Mouse (Mus musculus) MN1 (cell line): ENCODE measurements around the gene Rab17.

Experiments
- DNase-seq: peaks from one replicate; pipeline ENCODE4 v3.0.0-alpha.2; 2016; ENCODE audit warnings: low spot score

The Rab17 gene

DNA sequence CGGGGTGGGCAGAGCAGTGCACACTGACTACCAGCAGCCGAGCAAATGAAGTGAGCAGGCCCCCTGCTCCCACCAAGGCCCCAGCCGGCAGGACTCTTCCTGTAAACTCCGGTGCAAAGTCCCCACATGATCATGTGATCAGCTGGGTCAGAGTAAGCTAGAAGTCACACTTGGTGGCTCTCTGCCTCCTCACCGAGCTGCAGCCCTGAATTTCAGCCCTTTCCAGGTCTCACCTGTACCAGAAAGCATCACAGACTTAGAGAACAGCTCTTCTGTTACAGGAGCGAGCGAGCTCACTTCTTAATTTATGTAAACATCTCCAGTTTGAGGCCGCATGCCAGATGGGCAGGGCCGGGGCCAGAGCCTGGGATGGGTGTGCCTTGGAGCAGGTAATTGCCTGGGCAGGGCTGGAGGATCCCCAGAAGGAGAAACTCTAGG lies at the start of gene Rab17:
TSS of gene Rab17 (minus strand) at position 315 of the 438 bp plus-strand sequence.
- DNase-seq, result no peak

DNA sequence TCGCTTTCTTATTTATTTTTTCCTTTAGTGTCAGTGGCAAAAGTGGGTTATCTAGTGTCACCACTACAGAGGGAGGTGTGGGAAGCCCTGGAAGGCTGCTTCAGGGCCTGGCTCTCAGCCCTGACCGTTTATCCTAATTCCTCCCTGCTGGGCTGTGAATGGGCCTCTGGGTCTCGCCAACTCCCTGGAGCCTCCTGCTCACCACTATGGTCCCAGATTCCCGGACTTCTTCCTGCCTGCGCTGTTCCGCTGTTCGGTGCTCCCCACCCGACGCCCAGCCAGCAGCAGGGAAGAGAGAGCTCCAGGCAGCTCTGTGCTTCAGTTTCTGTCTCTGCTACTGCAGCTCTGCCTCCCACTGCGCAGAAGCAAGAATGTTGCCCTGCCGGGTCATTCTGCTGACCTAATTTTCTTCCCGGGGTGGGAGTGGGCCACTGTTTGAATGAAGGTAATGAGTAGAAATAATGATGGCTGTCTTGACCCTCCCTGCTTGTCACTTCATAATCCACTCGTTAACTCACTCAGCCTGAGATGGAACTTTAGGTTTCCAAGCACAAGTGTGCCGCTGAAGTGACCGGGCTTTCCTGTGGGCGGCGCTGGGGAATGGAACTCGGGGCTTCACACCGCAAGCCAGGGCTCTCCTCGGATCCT lies 47.8 kb upstream of the Rab17 start:
- DNase-seq, result no peak

DNA sequence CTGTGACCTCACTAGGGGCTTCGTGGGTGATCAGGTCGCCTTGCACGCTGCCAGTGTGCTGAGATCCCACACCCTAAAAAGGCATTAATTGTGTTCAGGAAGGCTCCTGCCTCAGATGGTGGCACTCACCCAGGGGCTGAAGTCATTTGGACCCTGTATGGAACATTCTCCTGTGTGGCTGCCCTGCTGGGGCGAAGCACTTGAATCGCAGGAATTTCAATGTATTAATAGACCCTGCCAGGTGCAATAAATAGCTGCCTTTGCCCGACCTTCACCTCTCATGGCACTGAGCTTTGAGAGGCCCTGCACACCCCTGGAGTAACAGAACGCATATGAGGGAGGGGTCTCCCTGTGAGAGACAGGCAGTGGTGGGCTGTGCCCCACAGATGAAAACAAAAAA lies 46.1 kb upstream of the Rab17 start:
- DNase-seq, result no peak

DNA sequence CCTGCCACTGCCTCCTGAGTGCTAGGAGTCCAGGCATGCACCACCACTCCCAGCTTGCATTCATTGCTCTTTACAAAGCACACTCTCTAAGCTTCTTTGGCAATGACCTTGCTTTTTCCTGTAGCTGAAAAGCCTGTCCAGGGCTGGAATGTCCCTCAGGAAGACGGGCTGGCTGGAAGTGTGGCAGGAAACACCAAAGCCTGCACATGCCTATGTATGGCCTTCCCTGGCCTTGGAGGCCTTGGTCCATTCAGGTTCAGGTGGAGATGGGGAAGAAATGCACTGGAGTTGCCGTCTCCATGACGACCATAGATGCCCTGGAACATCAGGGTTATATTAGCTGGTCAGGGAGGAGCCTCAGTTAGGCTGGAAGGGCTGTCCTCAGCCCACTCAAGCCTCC lies 44.3 kb upstream of the Rab17 start:
- no peak for DNase-seq

DNA sequence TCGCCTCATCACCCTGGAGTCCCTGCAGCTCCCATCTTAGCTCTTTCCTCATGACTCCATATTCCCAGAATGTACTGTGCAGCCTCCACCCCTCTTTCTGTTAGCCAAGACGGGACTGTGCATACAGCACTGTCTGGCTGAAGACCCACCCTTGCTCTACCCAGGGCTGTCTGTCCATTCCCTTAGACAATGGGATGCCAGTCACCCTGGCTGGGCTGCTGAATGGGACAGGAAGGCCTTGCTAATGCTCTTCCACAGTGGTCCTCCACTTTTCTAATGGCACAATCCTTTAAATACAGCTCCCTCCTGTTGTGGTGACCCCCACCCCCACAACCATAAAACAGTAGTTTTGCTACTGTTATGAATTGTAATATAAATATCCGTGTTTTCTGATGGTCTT lies 41.9 kb upstream of the Rab17 start:
- DNase-seq, result no peak

DNA sequence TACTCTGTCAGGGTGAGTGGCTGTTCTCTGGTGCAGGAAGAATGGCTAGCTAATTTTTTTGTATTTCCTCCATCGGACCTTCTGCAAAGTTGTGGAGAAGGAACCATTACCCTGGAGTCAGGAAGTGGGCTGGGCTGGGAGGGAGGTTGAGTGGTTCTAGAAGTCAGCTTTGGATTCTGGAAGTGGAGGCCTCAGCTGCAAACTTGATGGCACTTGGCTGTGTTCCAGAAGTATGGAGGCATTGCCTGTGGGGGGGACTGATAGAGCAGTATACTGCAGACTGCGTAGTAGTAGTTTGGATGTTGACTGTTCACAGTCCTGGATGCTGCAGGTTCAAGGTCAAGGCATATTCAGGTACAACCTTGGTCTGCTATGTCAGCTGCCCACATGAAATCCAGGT lies 41.3 kb upstream of the Rab17 start:
- no peak for DNase-seq

DNA sequence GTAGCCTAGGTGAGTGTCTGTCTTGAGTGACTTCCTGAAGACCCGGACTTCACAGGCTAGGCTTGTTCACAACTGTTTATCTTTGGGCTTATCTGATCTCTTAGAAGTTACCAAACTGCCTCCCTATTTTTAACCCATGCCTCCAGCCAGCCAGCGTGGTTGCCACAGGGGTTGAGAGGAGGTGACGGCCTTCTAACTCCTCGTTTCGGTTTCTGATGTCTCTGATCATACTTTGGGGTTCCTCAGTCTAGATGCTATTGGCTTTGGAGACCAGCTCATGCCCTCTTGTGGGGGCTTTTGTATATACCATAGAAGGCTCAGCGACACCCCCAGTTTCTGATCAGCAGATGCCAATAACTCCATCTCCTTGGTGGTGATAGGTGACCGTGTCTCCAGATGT lies 40.8 kb upstream of the Rab17 start:
- DNase-seq, result no peak

DNA sequence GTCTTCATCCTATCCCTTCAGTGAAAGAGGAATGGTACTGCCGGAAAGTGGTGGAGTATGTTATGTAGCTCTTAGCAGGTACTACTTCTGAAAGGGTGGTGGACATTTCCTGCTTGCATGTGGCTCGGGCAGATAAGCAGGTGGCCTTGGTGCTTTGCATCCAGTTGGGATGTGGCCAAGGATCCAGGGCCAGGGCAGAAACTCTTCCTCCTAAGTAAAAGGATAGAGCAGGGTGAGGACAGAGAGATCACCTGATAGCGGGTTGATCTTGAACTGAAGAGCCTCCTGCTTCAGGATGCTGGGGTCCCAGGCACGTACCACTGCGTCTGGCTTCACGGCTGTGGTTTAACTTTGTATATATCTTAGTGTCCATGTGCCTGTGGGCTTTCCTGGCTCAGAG lies 39.8 kb upstream of the Rab17 start:
- DNase-seq, result no peak

DNA sequence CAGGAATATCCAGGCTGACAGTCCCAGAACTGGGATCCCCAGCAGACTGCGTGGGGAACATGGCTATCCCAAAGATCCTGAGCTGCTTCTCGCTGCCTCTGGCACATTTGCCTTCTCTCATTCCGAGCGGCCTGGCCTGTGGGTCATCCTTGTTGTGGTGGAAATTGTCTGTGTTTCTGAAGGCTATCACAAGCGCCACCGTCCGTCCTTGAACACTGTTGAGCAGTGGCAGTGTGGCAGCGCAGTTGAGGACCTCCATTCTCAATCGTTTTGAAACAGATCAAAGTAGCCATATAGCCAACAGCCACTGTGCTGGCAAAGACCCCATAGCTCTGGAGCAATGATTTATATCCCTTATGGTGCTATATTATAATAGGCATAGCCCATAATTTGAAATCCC lies 39.3 kb upstream of the Rab17 start:
- no peak for DNase-seq

DNA sequence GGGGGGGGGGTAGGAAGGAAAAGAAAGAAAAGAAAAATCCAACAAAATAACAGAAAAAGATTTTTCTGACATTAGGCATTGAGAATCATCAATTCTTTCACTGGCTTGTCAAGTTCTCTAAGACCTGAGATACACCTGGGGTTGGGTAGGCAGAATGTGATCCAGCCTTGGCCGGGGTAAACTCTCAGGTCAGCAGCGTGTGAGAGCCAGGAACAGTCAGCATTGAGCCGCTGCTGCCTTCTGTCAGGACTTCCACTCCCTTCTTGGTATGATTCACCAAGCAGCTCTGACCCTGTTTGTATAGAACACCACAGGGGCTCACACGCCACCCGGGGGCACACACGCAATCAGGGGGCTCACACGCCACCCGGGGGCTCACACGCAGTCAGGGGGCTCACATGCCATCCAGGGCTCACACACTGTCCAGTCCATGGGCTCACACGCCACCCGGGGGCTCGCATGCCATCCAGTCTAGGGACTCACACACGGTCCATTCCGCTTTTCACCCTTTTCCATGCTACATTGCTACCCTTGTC lies 38.8 kb upstream of the Rab17 start:
- DNase-seq, result no peak

DNA sequence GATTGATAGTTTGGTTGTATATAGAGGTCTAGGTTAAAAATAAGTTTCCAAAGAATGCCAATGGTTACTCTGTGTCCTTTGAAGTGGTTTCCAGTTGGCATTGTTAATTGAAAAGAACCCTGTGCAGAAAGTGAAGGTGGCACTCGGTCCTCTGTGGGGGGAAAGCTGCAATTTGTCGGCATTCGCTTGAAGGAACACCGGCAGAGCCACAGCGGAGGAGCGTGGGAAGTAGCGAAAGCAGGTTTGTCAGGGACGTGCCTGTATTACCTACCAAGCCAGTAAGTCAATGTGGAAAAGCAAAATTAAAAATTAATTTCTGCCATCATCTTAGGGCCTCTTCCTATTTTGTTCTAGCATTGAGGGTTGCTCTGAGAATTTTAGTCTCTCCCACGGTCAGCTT lies 37.2 kb upstream of the Rab17 start:
- DNase-seq, result no peak

DNA sequence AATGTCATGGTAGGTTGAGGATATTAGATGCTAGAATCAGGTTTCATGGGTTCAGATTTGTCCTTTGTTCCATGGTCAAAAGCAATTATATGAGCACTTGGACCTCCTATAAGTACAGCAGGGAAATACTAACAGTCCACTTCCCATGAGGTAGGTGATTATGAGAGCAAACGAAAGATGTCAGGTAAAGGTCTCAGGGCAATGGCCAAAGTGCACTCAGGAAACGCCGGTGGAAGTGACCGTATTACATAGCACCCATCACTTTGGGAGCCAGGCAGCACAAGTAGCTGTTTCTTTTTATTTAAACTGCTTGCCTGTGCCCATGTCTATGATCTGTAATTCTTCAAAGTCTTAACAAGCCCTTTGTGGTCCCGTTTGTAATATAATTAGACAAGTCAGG lies 36.6 kb upstream of the Rab17 start:
- DNase-seq, result no peak

DNA sequence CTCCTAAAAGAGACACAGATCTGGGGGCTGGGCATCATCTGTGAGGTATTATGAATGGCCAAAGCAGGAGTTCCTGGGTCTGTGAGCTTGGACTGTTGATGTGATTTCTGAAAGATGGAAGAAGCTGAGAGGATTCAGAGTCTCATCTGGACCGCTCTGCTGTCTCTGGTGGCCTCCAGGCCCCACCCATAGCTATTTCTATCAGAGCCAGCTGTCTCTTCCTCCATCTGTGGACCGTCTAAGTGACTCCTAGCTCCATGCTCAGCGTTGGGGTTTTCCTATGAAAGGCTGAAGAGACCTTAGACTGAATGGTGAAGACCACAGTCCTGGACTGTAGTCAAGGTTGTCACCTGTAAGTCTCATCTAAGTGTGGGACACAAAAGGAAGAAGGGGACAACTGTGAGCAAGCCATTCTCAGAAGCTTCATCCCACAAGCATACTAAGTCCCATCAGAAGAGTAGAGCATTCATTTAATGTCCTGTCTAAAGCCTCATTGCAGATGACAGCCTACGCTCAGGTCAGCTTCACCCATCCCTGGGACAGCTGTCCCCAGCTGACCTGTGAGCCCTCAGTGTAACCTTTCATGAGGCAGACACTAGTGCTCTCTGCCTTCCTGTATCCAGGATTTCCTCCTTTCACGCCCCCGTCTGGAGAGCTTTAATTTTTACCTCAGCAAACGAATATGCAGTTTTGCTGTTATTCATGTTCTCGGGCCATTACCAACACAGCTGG lies 34.2 kb upstream of the Rab17 start:
- DNase-seq, result no peak

DNA sequence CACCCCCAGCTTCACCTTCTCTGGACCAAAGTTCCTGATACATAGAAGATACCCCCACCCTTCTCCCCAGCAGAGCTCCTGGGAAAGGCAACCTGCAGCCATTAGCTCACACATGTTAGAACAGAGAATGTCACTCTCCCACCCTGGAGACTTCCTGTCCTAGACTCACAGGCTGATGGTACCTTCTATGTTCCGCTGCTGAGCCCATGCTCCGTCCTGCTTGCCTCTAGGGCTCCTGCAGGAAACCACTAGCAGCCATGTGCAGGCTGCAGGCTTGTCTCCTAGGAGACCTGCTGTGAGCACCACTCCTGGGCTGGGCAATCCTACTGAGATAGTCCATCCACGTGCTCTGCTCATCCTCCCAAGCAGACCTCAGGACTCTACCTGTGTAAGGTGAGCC lies 33.2 kb upstream of the Rab17 start:
- DNase-seq, result no peak

DNA sequence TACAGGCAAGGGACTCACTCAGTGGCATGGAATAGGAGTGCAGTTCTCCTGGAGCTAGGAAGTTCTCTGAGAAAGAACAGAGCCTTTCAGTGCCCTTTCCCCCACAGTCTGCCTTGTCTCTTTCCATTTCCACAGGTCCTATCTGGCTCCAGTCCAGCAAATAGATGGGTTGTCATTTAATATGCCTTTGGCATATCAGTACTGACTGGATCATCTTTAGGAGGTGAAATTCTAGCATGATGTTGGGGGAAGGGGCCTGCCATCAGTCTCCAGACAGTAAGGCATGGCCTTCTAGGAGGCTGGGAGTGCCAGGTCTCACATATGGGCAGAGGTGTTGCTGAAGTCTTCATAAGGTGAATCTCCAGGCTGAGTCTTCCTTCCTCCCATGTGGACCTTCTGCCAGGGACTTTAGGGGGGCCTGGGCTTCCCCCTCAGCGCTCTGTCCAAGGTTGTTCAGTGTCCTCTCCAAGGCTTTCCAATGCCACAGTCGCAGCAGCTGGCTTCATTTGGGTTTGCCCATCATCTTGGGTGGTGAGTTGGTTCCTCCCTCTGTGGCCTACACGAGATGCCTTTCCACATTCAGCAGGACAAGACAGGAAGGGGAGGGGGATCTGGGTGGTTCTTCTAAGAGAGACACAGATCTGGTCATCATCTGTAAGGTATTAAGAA lies 32.5 kb upstream of the Rab17 start:
- no peak for DNase-seq

DNA sequence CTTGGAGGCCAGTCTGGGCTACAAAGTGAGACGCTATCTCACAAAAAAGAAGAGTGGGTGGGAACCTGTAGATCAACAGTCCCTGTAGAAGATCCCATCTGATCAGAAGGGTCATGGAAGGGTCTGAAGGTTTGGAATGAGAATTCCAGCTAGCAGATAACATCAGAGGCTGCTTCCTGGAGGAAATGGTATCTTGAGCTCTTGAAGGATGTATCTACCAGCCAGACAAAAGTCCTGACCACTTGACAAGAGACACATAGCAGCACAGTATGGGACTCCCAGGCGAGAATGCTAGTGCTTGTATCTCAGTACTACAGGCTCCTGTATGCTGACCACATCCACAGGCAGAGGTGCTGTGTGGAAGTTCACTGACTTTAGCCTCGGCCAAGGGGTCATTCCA lies 31.6 kb upstream of the Rab17 start:
- no peak for DNase-seq

DNA sequence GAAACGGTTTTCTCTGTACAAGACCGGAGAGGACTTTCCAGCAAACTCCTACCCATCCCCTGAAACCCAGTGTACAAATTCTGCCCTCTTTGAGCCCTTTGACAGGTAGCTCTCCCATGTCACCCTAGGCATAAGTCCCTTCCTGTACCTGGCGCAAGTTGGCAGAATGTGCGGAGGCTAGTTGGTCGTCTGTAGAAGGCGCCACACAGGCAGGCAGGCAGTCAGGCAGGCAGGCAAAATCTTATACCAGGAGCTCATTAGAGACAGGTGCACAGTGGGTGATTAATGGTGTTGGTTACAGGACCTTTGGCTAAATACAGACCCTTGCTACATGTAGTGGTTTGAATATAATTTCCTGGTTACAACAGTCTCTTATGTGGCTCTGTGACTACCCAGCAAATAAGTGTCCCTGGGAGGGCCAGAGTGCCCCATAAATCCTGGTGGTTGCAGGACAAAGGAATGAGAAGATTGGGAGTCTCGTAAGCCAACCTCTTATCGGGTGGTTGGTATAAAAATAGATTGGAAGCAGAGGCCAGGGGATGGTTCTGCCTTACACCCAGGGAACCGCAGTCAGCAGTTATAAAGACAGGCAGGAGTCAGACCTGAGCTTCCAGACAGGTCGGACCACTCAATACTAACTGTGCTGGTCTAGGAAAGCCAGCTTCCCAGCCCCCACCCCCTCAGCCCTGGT lies 30.6 kb upstream of the Rab17 start:
- no peak for DNase-seq

DNA sequence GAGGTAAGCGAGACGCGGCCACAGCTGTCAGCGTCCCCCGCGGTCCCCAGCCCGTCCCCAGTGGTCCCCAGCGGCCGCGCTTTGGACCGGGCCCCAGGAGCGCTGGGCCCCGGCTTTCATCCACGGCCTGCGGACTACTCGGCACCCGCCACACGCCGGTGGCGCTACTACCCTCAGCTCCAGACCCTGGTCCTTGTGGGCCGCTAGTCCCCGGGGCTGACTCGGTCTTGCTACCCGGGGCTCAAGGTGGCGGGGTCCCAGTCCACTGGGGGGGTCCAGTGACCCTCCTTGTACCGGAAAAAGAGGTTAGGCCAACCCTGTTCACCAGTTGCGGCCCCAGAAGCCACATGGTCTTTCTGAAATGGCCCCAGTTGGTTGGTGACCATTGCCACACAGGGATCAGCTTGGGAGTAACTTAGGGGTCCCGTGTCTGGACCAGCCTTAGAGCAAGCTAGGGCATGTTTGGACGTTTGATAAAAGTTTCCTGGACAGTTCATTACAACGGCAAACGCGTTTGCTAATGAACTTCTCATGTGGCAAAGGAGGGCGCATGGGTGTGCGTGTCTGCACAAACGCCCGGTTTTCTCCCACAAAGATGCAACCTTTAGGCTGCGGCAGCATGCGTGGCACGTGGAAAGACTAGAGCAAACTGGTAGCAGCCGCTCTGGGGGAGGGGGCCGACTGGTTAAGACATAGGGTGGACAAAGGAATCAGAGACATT lies 29.6 kb upstream of the Rab17 start:
- DNase-seq, result no peak

DNA sequence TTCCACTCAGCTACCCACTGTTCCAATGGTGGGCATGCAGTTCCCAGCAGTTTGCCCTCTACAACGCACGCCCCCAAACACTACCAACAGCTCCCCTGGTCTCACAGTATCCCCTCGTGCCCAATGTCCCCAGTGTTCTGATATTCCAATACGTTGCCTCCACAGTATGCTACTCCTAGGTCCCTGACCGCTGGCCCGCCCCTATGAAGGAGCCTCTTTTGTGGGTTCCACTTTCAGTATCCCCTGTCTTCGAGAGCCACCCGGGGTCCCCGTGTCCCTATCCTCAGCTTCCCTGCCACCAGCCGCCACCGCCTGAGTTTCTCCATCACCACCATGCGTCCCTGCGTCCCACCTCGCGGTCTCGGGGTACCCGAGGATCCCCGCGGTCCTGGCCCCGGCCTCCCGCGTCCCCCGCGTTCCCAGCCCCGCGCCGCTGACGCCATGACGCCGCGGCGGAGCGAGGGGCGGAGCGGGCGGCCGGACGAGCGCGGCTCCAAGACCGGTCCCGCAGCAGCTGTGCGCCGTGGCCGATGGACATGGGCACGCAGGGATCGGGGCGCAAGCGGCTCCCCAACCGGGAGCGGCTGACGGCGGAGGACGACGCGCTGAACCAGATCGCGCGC lies 28.9 kb upstream of the Rab17 start, which contains the start of gene Lrrfip1:
TSS of gene Lrrfip1 (plus strand) at position 470 of the 623 bp plus-strand sequence.
- DNase-seq, result no peak

DNA sequence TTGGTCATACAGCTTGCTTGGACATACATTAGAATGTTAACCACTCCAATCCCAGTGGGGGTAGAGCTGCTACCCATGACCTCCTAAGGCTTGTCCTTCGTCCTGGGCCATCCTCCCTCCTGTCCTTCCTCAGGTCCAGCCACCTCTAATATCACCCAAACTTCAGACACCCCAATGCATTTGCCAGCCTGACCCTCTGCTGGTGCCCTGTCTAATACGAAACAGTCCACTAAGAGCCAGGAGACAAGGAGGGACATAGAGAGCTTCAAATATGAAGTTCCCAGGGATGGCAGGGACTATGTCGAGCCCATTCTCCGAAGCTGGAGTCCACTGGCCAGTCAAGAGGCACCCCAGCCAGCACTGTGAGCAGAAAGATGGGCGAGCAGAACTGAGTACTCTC lies 28.2 kb upstream of the Rab17 start:
- no peak for DNase-seq

DNA sequence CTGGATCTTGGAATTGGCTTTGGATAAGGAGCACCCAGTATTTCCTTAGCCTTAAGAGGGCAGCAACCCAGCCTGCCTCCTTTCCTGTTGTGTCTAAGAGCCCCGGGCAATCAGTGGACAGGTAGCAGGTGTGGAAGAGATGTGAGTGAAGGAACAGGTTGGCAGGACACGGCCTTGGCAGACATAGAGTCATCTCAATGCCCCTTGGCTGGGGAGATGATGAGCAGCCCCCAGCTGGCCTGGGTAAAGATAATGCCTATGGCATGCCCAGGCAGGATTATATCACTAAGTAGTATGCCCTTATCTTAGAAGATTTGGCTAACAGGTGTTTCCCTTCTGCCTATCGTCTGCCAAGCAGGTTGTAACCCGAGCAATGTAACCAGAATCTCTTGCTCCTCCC lies 27.7 kb upstream of the Rab17 start:
- no peak for DNase-seq
